Mouse (Mus musculus): Measurements from ENCODE around the gene Eps15l1. TPM values are rescaled to one million over a fixed set of nuclear protein-coding genes. Genes with fewer than 3 reads are reported as not detected.

Gene Eps15l1
- polyA plus RNA-seq, 1 experiment from 2014 or later = 30.5 TPM

DNA sequence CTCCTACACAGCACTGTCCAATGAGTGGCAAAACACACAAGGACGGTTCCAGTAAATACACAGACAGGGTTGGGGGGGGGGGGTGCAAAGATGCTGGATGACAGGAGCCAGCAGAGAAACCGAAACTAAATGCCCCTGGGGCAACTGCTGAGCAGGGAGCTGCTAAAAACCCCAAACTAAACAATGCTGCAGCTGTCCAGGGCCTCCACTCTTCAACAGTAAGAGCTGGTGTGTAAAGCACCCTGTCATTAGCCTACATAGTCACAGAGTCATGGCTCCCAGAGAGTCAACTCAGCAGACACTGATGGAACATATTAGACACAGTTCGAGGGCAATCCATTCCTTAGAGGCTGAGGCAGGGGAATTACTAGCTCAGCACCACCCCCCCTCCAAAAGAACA, 11.8 kb downstream of the Eps15l1 start:
- Histone ChIP-seq H3K4me1 (replicated peaks) (peaks cover 43% of the 10 kb centered on the region), H3K36me3 (no peaks in the 10 kb centered on the region), H3K4me3 (no peak overlapping the region), H3K27me3 (no peaks in the 10 kb centered on the region), H3K9ac (no peak overlapping the region), H3K27ac (no peak overlapping the region), H3K4me2 (no peak overlapping the region), H3K9me3 (replicated peaks) (no peaks in the 10 kb centered on the region)
- WGBS = 72% methylated on average over 3 of the region's 3 CpGs
- no peak for ATAC-seq (replicated peaks; ENCODE audit: insufficient number of reproducible peaks, insufficient read depth, low FRiP score, low read depth)

DNA sequence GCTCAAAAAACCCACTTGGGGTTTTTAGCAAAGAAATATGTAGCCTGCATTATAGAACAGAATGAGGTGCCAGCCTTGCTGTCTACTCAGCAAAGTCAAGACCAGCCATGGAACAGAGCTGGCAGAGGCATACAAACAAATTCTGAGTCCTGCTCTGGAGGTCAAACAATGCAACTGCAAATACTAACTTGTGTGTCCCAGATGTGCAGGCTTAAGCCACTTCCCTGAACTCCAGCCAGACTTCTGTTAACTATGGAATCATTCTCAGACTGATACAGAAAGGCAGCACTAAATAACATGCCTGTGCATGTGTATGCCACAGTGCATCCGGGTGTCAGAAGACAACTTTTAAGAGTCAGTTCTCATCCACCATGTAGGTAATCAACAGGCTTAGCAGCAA, 13.4 kb downstream of the Eps15l1 start:
- no peaks in the 10 kb centered on the region for H3K36me3 ChIP-seq
- H3K9me3 ChIP-seq (replicated peaks) = no peaks in the 10 kb centered on the region
- H3K9ac ChIP-seq = no peak overlapping the region
- peaks cover 34% of the 10 kb centered on the region for H3K4me1 ChIP-seq (replicated peaks)
- no peak overlapping the region for H3K27ac ChIP-seq
- H3K4me2 ChIP-seq = no peak overlapping the region
- H3K27me3 ChIP-seq = no peaks in the 10 kb centered on the region
- ATAC-seq (replicated peaks; ENCODE audit: insufficient number of reproducible peaks, insufficient read depth, low FRiP score, low read depth) = no peak
- no peak overlapping the region for H3K4me3 ChIP-seq
- 93% methylated on average over 1 of the region's 1 CpGs for WGBS

DNA sequence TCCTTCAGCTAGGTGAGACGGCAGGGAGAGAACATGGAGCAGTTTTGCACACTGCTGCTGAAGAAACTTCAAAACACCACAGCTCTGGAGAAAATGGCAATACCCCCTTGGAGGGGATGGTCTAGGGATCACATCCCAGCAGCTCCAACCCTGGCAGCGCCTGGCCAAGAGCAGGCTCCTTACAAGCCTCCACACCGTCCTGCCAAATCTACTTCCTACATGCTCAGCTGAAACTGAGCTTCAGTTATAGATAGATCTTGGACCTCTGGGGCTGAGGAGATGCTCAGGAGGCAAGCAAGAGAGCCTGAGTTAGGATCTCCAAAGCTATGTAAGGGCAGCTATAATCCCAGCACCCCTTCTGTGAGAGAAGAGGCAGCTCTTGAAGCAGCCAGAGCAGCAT, 18.3 kb downstream of the Eps15l1 start:
- Histone ChIP-seq H3K4me2 (no peak overlapping the region), H3K27ac (no peak overlapping the region), H3K27me3 (no peaks in the 10 kb centered on the region), H3K4me3 (no peak overlapping the region), H3K4me1 (replicated peaks) (peaks cover 19% of the 10 kb centered on the region), H3K36me3 (no peaks in the 10 kb centered on the region; the same call in 1 of the 2 replicates), H3K9me3 (replicated peaks) (no peaks in the 10 kb centered on the region), H3K9ac (no peak overlapping the region)
- no peak for ATAC-seq (replicated peaks; ENCODE audit: insufficient number of reproducible peaks, insufficient read depth, low FRiP score, low read depth)
- 84% methylated on average over 3 of the region's 3 CpGs for WGBS

DNA sequence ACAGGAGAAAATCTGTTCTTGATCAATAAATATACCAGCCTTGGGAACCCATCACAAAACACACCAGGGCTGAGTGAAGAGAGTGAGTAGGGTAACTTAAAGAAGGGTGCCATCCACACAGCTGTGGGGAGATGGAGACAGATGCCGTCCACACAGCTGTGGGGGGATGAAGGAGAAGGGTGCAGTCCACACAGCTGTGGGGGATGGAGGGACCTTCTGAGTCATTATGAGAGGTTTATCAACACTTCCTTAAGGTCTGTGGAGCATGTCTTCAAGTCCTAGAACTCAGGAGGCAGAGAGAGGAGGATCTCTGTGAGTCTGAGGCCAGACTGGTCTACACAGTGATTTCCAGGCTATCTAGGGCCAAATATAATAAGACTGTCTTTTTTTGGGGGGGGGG, 19.9 kb downstream of the Eps15l1 start:
- WGBS = 82% methylated on average over 1 of the region's 1 CpGs
- H3K4me2 ChIP-seq = no peak overlapping the region
- no peaks in the 10 kb centered on the region for H3K27me3 ChIP-seq
- no peaks in the 10 kb centered on the region for H3K9me3 ChIP-seq (replicated peaks)
- no peak; the same call in 1 of the 2 replicates for ATAC-seq (replicated peaks; ENCODE audit: insufficient number of reproducible peaks, insufficient read depth, low FRiP score, low read depth)
- no peak overlapping the region for H3K9ac ChIP-seq
- peaks cover 16% of the 10 kb centered on the region for H3K36me3 ChIP-seq
- H3K4me1 ChIP-seq (replicated peaks) = peaks cover 19% of the 10 kb centered on the region
- no peak overlapping the region for H3K4me3 ChIP-seq
- H3K27ac ChIP-seq = no peak overlapping the region

GRCm38 (mm10) chr8:72385737-72386136, 35.5 kb downstream of the Eps15l1 start:
- Histone ChIP-seq H3K36me3 (peaks cover 92% of the 10 kb centered on the region), H3K9ac (no peak overlapping the region), H3K4me1 (replicated peaks) (no peaks in the 10 kb centered on the region), H3K9me3 (replicated peaks) (no peaks in the 10 kb centered on the region), H3K27ac (no peak overlapping the region), H3K4me3 (no peak overlapping the region), H3K4me2 (no peak overlapping the region), H3K27me3 (no peaks in the 10 kb centered on the region)
- WGBS = 89% methylated on average over 2 of the region's 2 CpGs
- ATAC-seq (replicated peaks; ENCODE audit: insufficient number of reproducible peaks, insufficient read depth, low FRiP score, low read depth) = no peak

DNA sequence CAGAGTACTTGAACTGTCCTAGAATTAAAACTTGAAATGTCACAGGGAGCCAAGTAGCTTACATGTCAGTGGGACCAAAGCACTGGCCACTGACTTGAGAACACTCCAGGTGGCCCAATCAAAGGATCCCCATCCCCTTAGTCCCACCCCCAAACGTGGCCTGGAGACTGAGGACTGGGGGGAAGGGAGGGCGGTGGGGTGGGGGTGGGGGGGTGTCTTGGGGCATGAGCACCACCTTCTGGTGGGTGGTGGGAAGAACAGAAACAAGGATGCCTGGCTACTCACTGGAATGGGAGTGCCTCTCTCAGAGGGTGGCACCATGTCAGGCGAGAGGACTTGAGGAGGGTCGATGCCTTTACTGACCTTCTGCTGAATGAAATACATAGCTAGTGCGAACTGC, 38.9 kb downstream of the Eps15l1 start:
- ATAC-seq (replicated peaks; ENCODE audit: insufficient number of reproducible peaks, insufficient read depth, low FRiP score, low read depth) = no peak
- peaks cover 91% of the 10 kb centered on the region for H3K36me3 ChIP-seq
- no peak overlapping the region for H3K4me3 ChIP-seq
- no peak overlapping the region for H3K9ac ChIP-seq
- 44% methylated on average over 5 of the region's 5 CpGs for WGBS
- no peaks in the 10 kb centered on the region for H3K27me3 ChIP-seq
- no peak overlapping the region for H3K4me2 ChIP-seq
- H3K4me1 ChIP-seq (replicated peaks) = no peaks in the 10 kb centered on the region
- no peak overlapping the region for H3K27ac ChIP-seq
- no peaks in the 10 kb centered on the region for H3K9me3 ChIP-seq (replicated peaks)

DNA sequence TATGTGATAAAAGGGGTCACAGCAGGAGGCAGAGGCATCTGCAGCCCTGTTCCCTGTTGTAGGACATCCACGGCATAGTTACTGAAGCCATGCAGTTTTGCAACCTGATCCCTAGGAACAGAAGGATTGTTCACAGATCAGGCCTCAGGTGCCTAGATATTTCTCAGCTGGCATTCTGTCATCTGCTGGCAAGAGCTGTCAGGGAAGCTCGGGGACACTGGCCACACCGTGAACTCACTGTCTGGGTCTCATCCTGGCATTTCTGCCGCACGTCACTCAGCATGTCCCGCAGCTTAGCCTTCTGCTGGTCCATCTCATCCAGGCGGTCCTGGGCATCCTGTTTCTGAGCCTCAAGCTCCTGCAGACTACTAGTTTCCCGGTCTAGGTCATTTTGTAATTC, 40.6 kb downstream of the Eps15l1 start:
- no peaks in the 10 kb centered on the region for H3K4me1 ChIP-seq (replicated peaks)
- H3K27me3 ChIP-seq = no peaks in the 10 kb centered on the region
- H3K36me3 ChIP-seq = peaks cover 88% of the 10 kb centered on the region
- H3K9me3 ChIP-seq (replicated peaks) = no peaks in the 10 kb centered on the region
- WGBS = 81% methylated on average over 8 of the region's 8 CpGs
- no peak for ATAC-seq (replicated peaks; ENCODE audit: insufficient number of reproducible peaks, insufficient read depth, low FRiP score, low read depth)
- no peak overlapping the region for H3K27ac ChIP-seq
- H3K9ac ChIP-seq = no peak overlapping the region
- H3K4me2 ChIP-seq = no peak overlapping the region
- no peak overlapping the region for H3K4me3 ChIP-seq

GRCm38 (mm10) chr8:72376900-72377299, 44.4 kb downstream of the Eps15l1 start:
- H3K36me3 ChIP-seq = peaks cover 81% of the 10 kb centered on the region

DNA sequence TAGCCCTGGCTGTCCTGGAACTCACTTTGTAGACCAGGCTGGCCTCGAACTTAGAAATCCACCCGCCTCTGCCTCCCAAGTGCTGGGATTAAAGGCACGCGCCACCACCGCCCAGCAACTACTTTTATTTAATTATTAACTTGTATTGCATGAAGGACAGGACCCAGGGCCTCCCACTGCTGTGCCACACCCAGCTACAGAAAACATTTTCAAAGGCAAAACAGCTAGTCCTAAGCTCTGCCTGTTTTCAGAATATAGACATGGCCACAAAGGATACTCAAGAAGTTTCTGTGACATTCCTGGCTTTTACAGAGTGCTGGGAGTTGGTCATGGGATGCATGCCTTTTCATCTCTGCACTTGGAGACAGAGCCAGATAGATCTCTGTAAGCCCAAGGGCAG, 45.0 kb downstream of the Eps15l1 start:
- 94% methylated on average over 5 of the region's 5 CpGs for WGBS
- no peaks in the 10 kb centered on the region for H3K27me3 ChIP-seq
- H3K4me1 ChIP-seq (replicated peaks) = no peaks in the 10 kb centered on the region
- H3K4me3 ChIP-seq = no peak overlapping the region
- H3K36me3 ChIP-seq = peaks cover 81% of the 10 kb centered on the region
- no peak for ATAC-seq (replicated peaks; ENCODE audit: insufficient number of reproducible peaks, insufficient read depth, low FRiP score, low read depth)
- no peak overlapping the region for H3K9ac ChIP-seq
- H3K9me3 ChIP-seq (replicated peaks) = no peaks in the 10 kb centered on the region
- no peak overlapping the region for H3K27ac ChIP-seq
- H3K4me2 ChIP-seq = no peak overlapping the region

More at GRCm38 (mm10) chr8:72376900-72377299, 44.4 kb downstream of the Eps15l1 start:
- H3K4me3 ChIP-seq = no peak overlapping the region
- H3K27me3 ChIP-seq = no peaks in the 10 kb centered on the region
- no peak overlapping the region for H3K9ac ChIP-seq
- ATAC-seq (replicated peaks; ENCODE audit: insufficient number of reproducible peaks, insufficient read depth, low FRiP score, low read depth) = no peak
- no peak overlapping the region for H3K27ac ChIP-seq
- no peaks in the 10 kb centered on the region for H3K4me1 ChIP-seq (replicated peaks)
- no peak overlapping the region for H3K4me2 ChIP-seq
- H3K9me3 ChIP-seq (replicated peaks) = no peaks in the 10 kb centered on the region
- WGBS = 60% methylated on average over 2 of the region's 2 CpGs

DNA sequence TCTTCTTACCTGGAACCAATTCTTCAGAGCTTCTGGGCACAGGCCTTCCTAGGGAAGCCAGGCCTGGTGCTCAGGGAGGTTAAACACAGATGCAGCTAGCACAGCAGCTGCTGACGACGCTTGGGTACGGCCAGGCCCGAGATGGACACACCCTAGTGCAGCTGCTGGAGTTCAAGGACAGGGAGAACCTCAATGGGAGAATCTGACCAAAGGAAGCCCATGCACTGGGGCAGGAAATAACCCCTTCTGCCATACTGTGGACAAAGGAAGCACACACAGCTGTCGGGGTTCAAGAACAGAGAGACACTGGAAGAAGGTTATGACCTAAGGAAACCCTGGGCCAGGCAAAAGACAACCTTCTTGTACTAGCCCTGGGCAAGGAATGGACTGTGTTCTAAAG, 46.1 kb downstream of the Eps15l1 start:
- ATAC-seq (replicated peaks; ENCODE audit: insufficient number of reproducible peaks, insufficient read depth, low FRiP score, low read depth) = no peak
- H3K4me2 ChIP-seq = no peak overlapping the region
- no peak overlapping the region for H3K4me3 ChIP-seq
- H3K9ac ChIP-seq = no peak overlapping the region
- WGBS = 77% methylated on average over 5 of the region's 5 CpGs
- no peaks in the 10 kb centered on the region for H3K27me3 ChIP-seq
- no peaks in the 10 kb centered on the region for H3K9me3 ChIP-seq (replicated peaks)
- no peaks in the 10 kb centered on the region for H3K4me1 ChIP-seq (replicated peaks)
- H3K36me3 ChIP-seq = peaks cover 82% of the 10 kb centered on the region
- H3K27ac ChIP-seq = no peak overlapping the region

- Histone ChIP-seq H3K27ac (no peak overlapping the region), H3K4me2 (no peak overlapping the region), H3K4me3 (no peak overlapping the region), H3K9ac (no peak overlapping the region), H3K9me3 (replicated peaks) (no peaks in the 10 kb centered on the region), H3K27me3 (no peaks in the 10 kb centered on the region), H3K36me3 (peaks cover 81% of the 10 kb centered on the region), H3K4me1 (replicated peaks) (no peaks in the 10 kb centered on the region)
- 92% methylated on average over 4 of the region's 4 CpGs for WGBS
- ATAC-seq (replicated peaks; ENCODE audit: insufficient number of reproducible peaks, insufficient read depth, low FRiP score, low read depth) = no peak
These were observed 48.9 kb downstream of the Eps15l1 start for GRCm38 (mm10) chr8:72372311-72372710.

- no peak overlapping the region for H3K4me2 ChIP-seq
- H3K36me3 ChIP-seq = peaks cover 82% of the 10 kb centered on the region
- no peak overlapping the region for H3K9ac ChIP-seq
- ATAC-seq (replicated peaks; ENCODE audit: insufficient number of reproducible peaks, insufficient read depth, low FRiP score, low read depth) = no peak
- 94% methylated on average over 3 of the region's 3 CpGs for WGBS
- no peak overlapping the region for H3K4me3 ChIP-seq
- H3K4me1 ChIP-seq (replicated peaks) = no peaks in the 10 kb centered on the region
- no peaks in the 10 kb centered on the region for H3K27me3 ChIP-seq
- no peaks in the 10 kb centered on the region for H3K9me3 ChIP-seq (replicated peaks)
- no peak overlapping the region for H3K27ac ChIP-seq
These were observed 49.9 kb downstream of the Eps15l1 start for GRCm38 (mm10) chr8:72371356-72371755.

Data from heart, embryonic 15.5 days (tissue).